Mouse (Mus musculus) layer of hippocampus, postnatal 14 days (tissue): Measurements from ENCODE around the gene Mrpl51. TPM values are rescaled to one million over a fixed set of nuclear protein-coding genes. Genes with fewer than 3 reads are reported as not detected.
"Not testable (repeated sequence)": the region's sequence is repeated elsewhere in the genome, so short reads cannot be mapped to it uniquely, and the experiment has no call there.

Source experiments
- DNase-seq, 2 experiments: peaks; one replicate each; pipeline ENCODE4 v3.0.0; 2021 to 2022; ENCODE audit warnings: low spot score in 2 of 2, mixed read lengths in 1 of 2
- total RNA-seq, 2 experiments: library from RNA; stranded (reverse); gene quantifications; 2 replicates each; pipeline ENCODE4 v1.2.3; 2021

Gene Mrpl51
- total RNA-seq, 2 experiments from 2014 or later, result 67.7 to 74.4 TPM

DNA sequence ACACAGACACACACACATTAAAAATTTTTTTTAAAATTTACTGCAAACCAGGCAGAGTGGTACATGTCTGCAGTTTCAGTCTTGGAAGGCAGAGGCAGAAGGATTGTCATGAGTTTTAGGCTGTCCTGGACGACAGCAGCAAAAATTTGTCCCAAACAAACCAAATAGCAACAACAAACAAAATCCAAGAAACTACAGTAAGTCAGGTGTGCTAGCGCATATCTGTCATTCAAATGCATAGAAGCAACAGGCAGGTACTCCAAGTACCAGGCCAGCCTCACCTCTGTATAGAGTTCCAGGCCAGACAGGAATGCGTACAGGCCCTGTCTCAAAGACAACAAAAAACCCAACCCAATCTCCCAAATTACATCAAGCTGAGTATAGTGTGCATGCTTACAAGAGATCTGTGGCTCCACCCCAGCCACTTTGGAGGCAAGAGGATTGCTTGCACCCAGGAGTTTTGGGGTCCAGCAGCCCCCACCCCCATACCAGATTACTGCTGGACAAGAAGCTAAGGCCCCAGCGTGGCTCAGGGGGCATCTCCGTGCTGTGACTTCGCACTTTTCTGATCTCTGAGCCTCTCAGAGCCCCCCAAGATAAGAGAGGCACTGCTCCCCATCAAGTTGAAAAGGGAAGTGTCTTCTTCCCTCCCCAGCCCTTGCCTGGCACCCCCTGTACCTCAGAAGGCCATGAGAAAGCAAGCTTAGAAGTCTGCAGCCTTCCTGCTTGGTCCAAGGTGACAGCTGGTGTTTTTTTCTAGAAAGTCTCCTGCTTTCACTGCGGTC, 31.6 kb upstream of the Mrpl51 start:
- no peak for DNase-seq

DNA sequence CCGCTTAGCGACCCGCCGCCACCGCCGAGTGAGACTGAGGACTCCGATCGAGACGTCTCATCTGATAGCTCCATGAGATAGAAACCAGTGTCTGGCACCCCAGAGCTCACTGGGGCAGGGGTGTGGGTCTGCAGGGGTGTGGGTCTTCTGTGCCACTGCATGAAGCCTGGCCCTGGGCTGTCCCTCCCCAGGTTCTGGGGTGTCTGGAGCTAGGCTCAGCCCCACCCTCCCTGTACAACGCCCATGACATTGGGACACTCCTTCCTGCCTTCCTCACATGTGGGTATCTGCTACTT, 31.1 kb upstream of the Mrpl51 start:
- DNase-seq, result no peak

DNA sequence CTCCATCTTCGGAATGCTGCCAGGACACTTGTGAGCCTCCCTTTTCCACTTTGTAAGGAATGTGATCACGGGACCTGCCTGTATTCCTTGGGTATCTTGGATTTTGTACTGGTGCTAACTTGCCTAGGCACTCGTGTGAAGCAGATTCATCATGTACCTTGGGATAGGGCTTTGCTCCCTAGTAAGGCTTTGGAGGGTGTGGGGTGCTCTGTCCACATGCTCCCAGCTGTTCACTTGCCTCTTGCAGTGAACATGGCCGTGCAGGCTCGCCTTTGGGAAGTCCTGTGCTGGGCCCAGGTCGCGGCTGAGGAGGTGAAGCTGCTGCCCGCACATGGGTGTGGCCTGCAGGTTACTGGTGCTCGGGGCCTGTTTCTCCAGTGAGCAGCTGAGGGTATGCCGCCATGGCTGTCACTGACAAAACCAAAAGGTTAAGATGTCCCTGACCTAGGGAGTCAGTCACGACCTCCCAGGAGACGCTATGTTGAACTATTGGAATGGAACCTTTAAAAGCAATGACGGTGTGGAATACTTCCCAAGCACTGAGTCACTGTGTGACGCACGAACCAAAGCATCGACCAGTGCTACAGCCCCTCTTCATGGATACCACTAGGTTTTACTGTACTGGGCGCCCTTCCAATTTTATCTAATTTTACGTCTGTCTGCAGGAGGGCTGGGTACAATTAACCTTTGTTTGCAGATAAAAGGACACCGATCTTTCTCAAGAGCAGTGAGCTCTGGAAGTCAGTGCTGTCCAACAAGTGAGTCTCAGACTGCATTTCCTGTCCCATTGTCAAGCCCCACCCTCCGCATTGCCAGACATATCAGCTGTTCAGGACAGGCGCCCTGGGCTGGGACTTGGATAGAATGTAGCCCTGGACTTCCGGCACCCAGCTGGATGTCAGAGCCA, 30.5 kb upstream of the Mrpl51 start:
- peak; percentile 65 to 67 for DNase-seq

DNA sequence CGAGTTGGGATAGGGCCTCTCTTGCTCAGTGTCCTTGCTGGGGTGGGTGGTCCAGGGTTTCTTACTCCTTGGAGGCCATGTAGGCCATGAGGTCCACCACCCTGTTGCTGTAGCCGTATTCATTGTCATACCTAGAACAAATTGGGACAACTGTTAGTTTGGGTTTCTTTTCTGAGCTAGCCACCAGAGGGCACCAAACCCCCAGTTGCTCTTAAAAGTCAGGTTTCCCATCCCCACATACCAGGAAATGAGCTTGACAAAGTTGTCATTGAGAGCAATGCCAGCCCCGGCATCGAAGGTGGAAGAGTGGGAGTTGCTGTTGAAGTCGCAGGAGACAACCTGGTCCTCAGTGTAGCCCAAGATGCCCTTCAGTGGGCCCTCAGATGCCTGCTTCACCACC, 29.6 kb upstream of the Mrpl51 start:
- peak; percentile 64 to 78 for DNase-seq

DNA sequence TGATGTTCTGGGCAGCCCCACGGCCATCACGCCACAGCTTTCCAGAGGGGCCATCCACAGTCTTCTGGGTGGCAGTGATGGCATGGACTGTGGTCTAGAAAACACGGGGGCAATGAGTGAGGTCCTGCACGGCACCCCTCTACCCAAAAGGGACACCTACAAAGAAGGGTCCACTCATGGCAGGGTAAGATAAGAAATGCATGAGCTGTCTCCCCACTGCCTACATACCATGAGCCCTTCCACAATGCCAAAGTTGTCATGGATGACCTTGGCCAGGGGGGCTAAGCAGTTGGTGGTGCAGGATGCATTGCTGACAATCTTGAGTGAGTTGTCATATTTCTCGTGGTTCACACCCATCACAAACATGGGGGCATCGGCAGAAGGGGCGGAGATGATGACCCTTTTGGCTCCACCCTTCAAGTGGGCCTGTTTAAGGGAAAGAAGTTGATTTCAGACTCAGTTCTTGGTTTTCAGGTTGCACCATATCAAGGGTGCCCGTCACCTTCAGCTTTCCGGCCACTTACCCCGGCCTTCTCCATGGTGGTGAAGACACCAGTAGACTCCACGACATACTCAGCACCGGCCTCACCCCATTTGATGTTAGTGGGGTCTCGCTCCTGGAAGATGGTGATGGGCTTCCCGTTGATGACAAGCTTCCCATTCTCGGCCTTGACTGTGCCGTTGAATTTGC, 28.8 kb upstream of the Mrpl51 start:
- not testable (repeated sequence) for DNase-seq

DNA sequence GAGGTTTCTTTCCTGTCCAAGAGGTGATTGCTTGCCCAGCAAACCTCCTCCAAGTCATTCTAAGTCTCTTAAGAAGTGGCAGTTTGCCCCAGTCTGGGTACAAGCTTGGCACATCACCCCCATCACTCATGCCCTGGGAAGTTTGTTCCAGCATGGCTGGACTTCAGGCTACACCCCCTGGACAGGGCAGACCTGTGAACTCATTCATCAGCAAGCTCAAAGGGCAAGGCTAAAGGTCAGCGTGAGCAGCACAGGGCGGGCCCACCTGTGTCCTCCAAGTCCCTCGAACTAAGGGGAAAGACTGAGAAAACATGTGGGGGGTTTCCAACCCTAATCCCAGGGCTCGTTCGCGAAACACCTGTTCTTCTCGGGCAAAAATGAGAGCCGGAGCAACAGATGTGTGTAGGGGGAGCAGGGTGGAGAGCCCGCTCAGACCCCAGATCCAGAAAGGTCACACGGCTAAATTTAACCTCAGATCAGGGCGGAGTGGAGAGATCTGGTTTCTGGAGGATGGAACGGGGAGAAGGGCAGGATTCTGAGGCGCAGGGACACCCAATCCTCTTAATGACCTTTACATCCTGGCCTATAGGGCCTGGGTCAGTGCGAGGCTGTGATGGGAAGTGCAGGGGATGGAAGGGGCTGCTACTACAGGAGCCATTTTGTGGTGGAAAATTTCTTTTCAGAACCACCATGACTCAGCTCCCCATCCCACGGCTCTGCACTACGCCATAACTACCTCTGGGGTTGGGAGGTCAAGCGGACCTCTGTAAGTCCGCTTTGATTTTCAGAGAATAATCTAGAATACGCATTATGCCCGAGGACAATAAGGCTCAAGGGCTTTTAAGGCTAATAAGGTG, 27.6 kb upstream of the Mrpl51 start:
- DNase-seq, result peak in 1 of 2 experiments; percentile 67

DNA sequence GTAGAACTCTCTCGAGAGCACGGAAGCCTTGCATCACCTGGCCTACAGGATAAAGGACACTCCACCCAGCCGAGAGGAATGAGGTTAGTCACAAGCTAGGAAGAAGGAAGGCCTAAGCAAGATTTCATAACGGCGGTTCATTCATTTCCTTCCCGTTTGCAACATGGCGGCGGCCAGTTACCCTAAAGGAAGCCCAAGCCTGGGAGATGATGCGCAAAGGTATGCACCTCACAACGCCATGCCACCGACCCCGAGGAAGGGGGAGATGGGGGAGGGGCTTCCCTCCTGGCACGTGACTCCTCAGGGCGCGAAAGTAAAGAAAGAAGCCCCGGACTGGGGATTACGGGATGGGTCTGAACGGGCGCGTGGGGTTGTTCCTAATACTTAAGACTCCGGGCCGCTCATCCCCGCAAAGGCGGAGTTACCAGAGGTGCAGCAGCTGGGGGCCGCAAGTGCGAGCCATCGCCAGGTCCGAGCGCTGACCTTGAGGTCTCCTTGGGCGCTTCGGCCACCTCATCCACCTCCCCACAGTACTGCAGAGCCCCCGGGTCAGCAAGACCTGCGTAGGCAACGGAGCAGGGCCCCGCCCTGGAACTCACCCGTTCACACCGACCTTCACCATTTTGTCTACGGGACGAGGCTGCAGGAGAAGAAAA, 26.8 kb upstream of the Mrpl51 start:
- peak; percentile 55 to 63 for DNase-seq

DNA sequence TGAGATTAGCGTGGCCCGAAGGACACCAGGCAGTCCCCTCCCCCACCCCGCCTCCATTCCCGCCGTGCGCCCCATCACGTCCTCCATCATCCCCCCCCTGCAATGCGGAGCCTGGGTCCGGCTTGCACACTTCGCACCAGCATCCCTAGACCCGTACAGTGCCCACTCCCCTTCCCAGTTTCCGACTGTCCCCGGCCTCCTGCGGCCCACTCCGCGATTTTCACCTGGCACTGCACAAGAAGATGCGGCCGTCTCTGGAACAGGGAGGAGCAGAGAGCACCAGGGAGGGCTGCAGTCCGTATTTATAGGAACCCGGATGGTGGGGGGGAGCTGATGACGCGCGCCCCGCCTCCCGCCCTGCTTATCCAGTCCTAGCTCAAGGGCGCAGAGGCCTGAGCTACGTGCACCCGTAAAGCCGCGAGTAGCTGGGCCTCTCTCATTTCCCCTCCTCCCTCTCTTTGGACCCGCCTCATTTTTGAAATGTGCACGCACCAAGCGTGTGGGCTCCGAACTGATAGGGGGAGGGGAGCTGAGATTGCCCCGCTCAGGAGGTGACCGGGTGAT, 26.2 kb upstream of the Mrpl51 start:
- peak; percentile 97 to 98 for DNase-seq

DNA sequence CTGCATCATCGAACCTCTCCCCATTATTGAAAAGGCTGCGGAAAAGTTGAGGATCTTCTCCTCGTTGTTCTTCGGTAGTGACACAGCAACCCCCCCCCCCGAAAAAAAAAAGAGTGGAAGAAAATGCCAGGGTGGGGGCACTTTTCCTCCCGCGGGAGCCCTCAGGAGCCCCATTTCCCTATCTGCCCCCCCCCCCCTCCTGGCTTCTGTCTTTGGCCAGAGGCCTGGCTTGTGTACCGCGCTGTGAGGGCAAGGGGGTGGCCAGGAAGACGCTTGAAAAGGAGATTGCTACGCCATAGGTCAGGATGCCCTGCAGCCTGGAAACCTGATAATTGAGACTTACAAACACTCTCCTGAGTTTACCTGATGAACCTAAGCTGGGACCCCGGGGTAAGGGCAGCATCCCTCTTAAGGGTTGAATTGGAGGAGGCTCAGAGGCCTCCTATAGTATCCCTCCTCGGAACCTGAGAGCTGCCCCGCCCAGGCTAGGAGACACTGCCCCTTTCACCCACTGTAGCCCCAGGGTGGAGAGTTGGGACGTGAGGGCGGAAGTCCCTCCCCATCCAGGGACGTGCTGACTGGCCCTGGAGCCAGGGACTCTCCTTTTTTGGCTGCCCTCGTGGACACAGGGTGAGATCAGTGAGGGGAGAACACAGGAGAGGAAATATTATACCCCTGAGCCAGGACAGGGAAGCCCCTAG, 25.4 kb upstream of the Mrpl51 start, which contains the start of gene Gapdh:
Gene Gapdh (minus strand): TSS at position 417 of the 701 bp plus-strand sequence.
- no peak for DNase-seq

DNA sequence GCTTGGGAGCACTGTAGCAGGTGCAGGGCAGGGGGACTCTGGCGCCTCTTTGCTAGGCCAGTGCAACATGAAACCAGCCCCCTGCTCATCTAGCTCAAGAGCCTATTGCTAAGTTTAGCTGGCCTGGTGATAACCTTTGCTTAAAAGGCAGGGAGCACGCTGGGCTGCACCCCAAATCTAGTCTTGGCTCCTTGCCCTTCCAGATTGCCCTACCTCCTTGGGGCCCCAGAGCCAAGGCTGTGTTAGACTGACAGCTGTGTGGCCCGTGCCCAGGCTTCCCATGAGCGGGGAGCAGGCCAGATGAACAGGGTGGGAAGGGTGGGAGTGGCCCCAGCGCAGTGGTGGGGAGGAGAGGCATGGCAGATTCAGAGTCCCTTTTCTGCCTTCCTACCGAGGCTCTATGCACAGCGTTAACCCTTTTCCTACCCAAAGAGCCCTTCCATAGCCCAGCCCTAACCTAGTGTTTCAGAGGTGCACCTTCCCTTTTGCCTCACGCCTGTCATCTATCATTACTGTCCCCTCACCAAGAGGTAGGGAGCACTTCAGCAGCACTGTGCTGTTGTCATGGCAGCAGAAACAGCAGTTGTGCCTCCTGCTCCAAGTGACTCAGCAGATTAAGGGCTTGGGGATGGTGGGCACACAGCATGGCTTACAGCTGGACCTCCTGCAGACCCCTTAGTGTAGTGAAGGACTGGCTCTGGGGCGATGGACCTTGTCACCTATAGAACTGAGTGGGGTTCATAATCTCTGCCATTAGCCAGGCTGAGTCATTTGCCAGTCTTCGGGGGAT, 24.5 kb upstream of the Mrpl51 start:
- no peak for DNase-seq

DNA sequence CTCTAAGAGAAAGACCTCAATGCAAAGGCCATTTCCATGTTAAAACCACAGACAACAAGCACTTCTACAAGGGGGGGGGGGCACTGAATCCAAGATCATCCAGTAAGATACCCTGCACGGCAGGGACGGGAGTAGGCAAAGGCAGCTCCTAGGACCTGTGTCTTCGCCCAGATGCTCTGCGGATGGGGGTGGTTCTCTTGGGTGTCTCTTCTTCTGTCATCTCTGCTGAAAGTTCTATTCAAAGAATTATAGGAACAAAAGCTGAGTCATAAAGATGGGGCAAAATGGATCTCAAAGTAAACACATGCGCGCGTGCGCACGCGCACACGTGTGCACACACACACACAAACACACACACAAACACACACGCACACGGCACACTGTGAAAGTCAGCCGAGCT, 23.5 kb upstream of the Mrpl51 start:
- no peak for DNase-seq

DNA sequence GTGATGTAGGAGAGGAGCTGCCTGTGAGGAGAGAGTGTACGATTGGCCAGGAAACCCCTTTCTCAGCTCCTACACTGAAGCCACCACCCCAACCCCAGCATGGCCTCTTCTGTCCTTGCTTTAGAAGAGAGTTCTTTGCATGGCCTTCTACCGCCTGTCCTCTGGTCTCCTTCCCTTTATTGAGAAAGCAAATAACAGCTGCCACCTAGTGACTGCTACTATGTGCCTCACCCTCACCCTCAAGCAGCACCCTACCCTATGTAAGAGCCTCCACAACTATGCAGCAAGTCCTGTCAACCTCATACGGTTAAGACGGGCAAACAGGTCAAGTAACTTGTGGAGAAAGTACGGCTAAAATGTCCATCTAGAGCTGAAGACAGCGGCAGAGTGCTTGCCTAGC, 21.4 kb upstream of the Mrpl51 start:
- no peak for DNase-seq

DNA sequence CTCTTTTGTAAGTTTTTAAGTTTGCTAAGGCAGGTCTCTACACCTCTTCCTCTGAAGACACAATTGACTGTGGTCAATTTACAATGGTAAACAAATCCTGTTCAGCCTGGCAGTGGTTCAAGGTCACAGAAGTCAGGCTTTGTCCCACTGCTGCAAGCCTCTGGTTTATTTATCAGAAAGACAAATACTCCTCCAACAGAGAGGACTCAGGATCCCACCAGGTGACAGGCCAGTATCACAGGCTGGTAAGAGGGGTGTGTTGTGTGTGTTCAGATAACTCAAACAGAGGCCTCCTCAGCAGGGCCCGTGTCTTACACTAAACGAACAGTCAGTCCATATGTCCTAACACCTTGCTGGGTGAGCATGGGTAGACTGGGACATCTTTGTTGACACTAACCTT, 19.1 kb upstream of the Mrpl51 start:
- no peak for DNase-seq

DNA sequence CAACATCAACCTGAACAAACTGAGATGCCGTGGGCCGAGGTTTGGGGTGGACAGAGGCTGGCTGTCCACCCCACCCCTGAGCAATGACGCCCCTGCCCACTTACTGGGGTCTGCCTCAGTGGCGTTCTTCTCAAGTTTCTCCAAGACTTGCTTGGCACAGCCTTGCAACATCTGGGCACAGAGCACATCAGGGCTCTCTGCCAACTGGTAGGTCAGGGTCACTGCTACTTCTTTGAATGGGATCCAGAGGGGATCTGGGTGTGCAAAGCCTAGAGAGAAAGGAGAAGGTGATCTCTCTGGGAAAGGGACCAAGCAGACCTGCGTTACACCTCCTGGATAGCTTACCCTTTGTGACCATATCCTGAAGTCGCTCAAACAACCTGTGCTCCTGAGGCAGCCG, 18.3 kb upstream of the Mrpl51 start:
- DNase-seq, result no peak

DNA sequence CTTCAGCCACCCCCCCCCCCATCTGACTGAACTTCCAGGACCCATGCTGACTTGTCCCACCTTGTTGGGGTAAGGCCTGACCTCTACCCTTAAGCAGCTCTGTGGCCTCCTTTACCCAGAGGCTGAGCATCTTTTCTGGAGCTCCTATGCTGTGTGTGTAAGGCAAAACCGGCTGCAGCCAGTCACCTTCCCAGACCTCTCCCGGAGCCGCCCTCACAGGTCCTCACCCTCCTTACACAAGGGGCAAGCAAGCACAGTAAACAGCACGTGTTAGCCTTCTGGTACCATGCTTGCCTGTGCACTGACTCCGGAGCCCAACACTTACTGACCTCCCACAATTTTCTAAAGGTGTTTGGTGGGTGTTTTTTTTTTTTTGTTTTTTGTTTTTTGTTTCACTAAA, 16.1 kb upstream of the Mrpl51 start:
- DNase-seq, result no peak

DNA sequence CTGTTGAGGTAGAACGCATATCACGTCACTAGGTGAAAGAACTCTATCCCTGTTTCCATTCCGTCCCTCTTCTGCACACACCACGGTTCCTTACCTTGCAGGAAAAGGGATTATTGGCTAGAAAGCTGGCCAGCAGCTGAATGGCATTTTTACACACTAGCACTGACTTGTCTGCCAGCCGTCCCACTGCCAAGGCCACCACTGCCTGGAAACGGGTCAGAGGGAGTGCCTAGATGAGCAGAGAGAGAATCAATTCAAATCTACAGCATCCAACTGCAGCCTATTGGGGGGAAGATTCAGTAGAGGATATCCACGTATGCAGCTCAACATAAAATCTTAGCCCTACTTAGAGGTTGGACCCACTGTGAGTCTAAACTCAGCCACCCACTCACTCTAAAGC, 12.0 kb upstream of the Mrpl51 start:
- DNase-seq, result no peak

DNA sequence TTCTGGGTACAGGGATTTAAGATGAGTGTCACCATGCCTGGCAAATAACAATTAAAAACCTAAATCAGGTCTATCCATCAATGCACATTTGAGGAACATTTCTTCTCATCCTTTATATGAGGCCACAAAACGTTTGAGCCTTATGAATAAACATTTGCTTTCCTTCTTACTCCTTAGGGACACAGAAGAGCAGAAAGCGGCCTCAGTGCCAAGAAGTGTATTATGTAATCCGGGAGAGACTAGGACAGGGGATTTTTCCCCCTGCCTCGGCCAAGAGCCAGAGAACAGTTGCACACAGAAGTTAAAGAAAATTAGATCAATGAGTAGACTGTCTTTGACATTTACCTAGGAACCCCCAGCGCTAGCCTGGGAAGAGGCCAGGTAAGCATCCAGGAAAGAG, 9.5 kb upstream of the Mrpl51 start:
- DNase-seq, result no peak

DNA sequence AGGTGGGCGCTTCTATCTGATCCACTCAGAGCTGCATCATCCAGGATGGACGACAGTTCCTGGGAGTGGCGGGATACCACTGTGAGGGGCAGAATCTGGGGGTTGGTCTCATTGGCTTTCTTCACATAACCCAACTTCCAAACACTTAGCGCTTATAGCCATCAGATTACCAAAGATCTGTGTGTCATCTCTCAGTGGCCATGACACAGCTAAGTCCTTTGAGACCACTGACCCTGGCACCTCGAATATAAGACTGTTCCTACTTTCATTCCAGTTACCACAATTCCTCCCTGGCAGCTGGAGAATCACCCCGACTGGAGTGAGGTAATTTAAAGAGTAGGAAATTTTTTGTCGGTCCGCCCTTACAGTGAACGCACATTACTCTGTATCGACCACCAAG, 5.4 kb upstream of the Mrpl51 start:
- no peak for DNase-seq

DNA sequence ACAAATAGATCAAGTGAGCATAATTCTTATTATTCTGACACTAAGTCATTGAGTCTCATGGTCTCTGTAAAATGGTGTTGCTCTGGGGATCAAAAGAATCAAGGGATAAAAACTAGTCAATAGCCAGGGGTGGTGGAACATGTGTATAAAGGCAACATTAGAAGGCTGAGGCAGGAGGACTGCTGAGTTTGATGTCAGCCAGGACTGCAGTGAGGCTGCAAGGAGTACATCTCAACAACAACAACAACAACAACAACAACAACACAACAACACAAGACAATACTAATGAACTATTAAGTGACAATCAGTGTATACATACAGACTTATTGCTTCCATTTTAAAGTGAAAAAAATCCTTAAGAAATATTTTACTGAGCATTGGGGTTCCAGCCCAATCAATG, 785 bp upstream of the Mrpl51 start:
- no peak for DNase-seq
